Mouse (Mus musculus) liver, embryonic 14.5 days (tissue): Measurements from ENCODE around the gene Gm10277.

Source experiments
- CTCF ChIP-seq: IDR thresholded peaks from 2 replicates; pipeline ENCODE4 v1.5.1; 2016; ENCODE audit warnings: antibody characterized with exemption, low read depth, control low read depth
- EP300 ChIP-seq: IDR thresholded peaks from 2 replicates; pipeline ENCODE4 v1.6.1; 2016; ENCODE audit warnings: antibody characterized with exemption, low read depth

DNA sequence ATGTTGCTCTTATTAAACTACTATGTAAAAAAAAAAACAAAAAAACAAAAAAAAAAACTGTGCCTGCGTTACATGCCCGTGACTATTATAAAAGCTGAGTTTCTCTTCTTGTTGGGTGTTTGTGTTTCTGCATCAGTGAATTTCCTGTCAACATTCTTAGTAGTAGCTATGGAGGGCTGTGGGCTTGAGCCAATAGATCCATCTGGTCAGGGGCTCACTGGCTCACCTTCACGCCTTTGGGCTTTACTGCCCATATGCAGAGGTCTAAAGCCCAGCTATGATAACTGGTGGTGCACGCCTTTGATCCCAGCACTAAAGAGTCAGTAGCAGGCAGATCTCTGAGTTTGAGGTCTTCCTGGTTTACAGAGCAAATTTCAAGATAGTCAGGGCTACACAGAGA, 18.1 kb downstream of the Gm10277 start:
- TF ChIP-seq CTCF (no peak), EP300 (no peak)
